Mouse (Mus musculus) B cell, adult 2 months (primary cell): Measurements from ENCODE around the gene Cpsf4l.

Source experiments
- DNase-seq, 2 experiments: peaks; one replicate each; pipeline ENCODE4 v3.0.0; 2022

Gene Cpsf4l

DNA sequence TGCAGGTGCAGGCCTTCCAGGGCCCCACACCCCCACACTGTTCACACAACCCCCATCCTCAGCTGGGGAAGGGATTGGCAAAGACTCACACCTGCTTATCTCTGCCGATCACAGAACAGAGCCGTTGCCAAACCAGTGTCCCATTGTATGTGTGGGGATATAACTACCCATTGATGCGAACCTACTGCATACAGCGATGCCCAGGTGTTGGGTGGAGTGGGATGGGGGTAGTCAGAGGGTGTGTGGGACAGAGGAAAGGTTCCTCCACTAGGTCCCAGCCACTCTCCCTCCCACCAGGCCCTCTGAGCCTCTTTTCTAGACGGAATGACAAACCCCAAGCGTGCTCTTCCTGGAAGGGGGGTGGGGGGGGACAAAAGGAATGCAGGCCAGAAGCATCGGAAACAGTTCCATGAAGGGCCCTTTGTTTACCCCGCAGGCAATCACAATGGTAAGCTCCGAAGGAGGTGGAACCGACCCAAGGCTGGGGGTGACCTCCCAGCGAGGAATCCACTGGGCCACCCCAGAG, at the start of gene Cpsf4l:
Gene Cpsf4l, minus strand, starts transcription at position 287 of the 526 bp plus-strand sequence.
- DNase-seq = no peak

- DNase-seq = no peak
Observed at GRCm38 (mm10) chr11:113758851-113759250, 49.0 kb upstream of the Cpsf4l start.

- no peak for DNase-seq
Observed at GRCm38 (mm10) chr11:113756578-113756977, 46.8 kb upstream of the Cpsf4l start.

- DNase-seq = no peak
Observed at GRCm38 (mm10) chr11:113755878-113756277, 46.1 kb upstream of the Cpsf4l start.

DNA sequence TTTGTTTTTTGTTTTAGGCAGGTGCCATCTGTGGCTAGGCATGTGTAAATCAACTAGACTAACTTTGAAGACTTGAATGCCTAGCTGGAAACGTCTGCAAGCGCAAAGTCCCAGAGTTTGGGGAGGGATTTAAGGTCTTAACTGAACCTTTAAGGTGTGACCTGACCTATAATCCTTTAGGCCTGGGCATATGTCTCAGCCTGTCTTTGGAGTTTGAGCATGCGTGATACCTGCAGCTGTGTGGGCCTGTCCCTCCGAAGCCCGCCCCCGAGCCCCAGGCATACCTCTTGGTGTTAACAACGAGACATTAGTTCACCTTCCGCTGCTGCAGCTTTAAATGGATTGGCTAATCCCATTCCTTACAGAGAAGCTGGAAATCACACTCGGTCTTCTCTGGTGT, 45.0 kb upstream of the Cpsf4l start:
- no peak for DNase-seq

DNA sequence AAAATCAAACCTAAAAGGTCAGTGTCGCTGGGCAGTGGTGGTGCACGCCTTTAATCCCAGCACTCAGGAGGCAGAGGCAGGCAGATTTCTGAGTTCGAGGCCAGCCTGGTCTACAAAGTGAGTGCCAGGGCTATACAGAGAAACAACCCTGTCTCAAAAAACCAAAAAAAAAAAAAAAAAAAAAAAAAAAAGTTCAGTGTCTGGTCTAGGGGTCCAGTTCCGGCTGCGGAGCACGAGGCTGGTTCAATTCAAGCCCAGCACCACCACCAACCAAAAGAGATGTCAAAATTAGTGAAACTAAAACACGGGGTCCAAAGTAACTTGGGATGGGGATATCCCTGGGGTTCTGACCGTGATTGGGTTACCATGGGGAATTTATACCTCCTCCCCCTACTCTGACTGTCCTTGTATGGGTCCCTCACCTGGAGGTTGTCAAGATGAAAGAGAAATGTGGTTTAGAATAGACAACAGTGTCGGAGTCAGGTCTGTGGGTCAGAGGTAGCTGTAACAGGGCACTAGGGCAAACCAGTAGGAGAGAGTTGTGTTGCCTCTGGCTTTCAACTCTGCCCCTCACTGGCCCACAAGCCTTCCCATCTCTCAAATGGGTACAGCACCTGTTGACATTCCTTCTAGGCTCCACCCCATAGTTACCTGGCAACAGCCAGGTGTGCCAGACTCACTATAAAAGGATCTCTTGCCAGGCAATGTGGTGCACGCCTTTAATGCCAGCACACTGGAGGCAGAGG, 43.0 kb upstream of the Cpsf4l start:
- no peak for DNase-seq

DNA sequence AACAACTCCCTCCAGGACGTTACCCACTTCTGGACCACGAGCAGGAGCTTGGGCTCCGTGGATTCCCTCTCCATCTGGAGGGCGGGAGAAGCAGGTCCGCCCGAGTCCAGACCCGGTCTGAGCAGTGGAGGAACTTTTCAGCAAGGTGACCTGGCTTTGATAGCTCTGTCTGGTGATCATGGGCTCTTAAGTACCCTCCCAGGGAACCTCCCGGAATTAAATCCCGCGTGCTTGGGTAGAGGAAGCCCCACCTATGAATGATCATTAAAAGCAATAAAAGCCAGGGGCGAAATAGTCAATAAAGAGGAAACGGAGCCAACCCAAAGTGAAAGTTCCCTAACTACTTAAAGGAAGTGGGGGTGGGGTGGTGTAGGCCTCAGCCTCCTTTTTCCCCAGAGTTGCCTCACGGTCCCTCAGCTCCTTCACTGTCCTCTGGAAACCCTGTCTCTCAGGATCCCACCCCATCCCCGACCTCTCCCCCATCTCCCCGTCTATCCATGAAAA, 42.4 kb upstream of the Cpsf4l start:
- DNase-seq = peak; percentile 39 to 48

GRCm38 (mm10) chr11:113751484-113752084, 41.8 kb upstream of the Cpsf4l start, which contains the start of gene Cdc42ep4:
Cdc42ep4 (minus strand) TSS chr11:113751881.
- DNase-seq = peak; percentile 78 to 79

GRCm38 (mm10) chr11:113750571-113751483, 41.0 kb upstream of the Cpsf4l start:
- DNase-seq = peak; percentile 66 to 71

GRCm38 (mm10) chr11:113749749-113750351, 40.0 kb upstream of the Cpsf4l start:
- DNase-seq = no peak

DNA sequence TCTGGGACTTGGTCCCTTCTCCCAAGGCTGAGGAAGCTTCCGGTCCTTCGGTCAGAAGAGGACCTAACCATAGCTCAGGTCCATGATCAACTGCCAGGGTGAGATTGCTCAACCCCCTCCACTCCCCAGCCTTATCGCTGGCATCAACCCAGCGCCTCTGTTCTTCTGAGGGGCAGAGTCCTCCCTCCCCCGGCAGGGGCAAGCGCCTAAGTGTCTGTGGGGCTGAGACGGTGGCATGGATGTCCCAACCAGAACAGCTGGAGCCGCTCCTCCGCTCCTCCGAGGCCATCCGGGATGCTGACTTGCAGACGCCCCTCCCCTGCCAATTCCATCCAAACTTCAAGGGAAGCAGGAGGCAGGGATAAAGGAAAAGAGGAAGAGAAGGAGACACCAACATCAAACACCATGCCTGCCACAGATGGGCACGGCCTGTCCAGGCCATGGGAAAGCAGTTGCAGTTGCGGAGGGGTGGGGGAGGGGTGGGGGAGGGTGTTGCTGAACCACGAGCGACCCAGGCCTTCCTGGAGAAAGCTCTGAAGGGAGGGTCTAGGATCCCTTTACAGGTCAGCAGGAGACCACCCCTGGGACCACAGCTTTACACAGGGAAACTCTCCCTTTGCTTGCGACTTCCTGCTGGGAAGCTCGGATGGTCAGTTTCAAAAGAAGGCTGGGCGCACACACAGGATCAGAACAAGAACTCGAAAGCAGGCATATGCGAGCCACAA, 39.1 kb upstream of the Cpsf4l start:
- DNase-seq = no peak

DNA sequence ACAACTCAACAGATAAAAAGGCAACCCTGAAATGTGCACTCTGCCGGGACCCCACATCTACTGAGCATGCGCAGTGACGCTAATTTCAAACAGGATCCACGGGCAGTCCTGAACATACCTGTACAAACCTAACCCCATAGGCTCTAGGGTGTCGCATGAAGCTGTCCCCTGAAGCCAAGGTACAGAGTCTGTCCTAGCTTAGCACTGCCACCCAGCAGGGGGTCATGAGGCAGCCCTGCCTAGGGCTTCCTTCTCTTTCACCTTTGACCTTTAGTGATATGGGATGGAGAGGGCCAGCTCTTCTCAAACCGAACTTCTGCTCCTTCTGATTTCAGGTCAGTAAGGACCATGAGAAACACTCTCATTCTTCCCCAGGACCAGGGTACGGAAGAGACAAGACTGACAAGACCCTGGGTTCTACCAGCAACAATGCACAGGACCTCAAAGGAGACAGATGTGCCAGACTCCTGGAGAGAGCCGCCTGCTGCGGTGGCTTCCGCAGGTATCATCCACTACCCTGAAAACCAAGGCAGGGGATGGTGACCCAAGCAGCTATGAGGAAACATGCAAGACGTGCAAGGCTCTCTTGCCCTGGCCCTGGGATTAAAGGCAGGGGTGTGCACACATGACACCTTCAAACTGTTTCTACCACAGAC, 38.0 kb upstream of the Cpsf4l start:
- DNase-seq = no peak

DNA sequence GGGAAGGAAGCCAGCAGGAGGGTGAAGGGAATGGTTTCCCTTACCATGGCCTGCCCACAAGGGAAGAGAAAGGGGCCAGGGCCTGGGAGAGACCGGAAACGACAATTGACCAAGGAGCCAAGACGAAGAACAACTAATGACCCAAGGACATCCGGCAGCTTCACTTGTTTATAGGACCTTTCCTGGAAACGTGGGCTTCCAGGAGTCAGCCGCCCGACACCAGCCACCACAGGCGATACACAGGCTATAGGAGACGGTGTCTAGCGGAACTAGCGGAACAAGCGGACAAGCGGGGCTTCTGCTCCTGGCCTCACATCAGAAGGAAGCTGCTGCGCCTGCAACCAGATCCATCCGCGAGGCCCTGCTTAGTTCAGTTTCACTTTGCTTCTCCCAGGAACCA, 37.2 kb upstream of the Cpsf4l start:
- DNase-seq = no peak

DNA sequence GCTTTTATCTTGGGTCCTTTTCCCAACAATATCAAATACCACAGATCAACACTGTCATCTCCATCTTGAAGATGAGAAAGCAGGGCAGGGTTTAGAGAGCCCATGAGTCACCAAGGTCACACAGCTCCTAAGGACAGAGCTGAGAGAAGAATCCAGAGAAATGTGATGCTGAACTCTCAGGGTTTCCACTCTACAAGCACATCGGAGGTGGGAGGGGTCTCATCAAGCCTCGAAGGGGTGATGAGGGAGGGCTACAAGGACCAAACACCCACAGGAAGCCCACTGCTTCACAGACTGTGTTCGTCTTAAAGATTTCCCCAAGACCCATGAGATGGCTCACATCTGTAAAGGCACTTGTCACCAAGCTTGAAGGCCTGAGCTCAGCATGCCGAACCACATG, 36.1 kb upstream of the Cpsf4l start:
- no peak for DNase-seq

DNA sequence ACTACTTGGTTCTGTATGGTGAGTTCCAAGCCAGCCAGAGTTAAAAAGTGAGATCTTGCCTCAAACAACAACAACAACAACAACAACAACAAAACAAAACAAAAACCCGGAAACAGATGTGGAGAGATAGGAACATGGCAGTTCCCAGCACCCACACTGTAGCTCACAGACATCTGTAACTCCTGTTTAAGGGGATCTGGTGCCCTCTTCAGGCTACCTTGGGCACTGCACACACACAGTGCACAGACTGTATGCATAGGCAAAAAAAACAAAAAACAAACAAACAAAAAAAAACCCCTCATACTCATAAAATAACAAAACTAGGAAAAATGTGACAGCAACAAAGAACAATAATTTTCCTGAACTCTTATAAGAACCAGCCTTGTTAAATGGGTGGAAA, 33.2 kb upstream of the Cpsf4l start:
- peak; percentile 41 to 46 for DNase-seq

DNA sequence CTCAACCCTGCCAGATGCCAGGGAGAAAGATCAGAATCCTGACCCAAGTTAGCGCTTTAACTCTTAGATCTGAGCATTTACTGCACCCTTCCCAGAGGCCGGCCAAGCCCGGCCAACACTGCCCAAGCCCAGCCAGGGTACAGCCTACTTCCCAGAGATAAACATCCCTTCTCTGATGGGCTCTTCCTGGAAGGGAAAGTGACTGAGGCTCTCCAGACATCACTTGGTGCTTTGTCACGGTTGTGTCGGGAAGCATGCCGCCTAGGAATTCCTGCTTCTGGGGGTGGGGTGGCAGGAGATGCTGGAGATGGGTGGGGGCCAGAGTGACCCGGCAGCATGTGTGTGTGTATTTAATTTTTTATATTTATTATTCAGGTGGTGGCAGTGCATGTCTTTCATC, 30.3 kb upstream of the Cpsf4l start:
- no peak for DNase-seq

GRCm38 (mm10) chr11:113739213-113739612, 29.4 kb upstream of the Cpsf4l start:
- no peak for DNase-seq

GRCm38 (mm10) chr11:113737912-113738311, 28.1 kb upstream of the Cpsf4l start:
- DNase-seq = peak in 1 of 2 experiments; percentile 12

GRCm38 (mm10) chr11:113737553-113737854, 27.7 kb upstream of the Cpsf4l start:
- DNase-seq = no peak

GRCm38 (mm10) chr11:113736848-113737552, 27.2 kb upstream of the Cpsf4l start:
- no peak for DNase-seq

DNA sequence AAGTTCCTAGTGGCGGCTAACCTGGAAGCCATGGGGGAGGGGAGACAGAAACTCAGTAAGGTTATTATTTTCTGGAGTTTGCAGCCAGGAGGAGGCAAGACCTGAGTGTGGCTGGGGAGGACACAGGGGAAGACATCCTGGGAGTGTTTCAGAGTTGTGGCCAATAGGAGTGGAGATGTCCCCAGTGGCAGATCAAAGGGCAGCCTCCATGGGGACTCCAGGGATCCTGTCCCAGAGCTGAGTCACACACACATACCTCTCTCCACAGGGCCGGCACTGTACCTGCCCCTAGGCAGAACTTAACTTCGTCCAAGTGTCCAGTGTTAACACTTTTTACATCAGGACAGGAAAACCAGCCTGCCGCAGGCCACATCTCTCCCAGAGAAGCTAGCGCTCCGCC, 25.3 kb upstream of the Cpsf4l start:
- no peak for DNase-seq
